Mouse (Mus musculus) c-Kit-positive CD71-positive TER-119-positive erythroid progenitor cells, embryonic 14.5 days (primary cell): Measurements from ENCODE around the gene Crb3.
A peak's percentile ranks its signal among the peaks of the same experiment; 100 is the strongest.

Source experiments
- DNase-seq: peaks from one replicate; pipeline ENCODE4 v3.0.0-alpha.2; 2013; ENCODE audit warnings: low spot score

Crb3 gene

DNA sequence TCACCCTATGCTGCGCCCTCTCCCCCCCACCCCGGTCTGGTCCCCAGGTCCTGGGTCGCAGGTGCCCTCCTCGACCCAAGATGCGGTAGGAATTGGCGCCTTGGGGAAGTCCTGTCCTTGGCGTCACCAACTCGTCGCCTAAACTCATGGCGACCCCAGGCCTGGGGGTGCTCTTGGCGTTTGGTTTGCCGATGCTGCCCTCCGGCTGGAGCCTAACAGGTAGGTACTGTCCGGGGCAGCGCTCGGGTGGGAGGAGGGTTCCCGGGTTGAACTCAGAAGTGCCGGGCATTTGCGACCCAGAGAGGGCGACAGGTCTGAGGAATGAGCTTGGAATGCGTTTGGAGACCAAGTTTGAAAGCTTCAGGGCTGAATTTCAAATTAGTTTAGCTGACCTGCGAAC, 3.6 kb downstream of the Crb3 start:
- no peak for DNase-seq

DNA sequence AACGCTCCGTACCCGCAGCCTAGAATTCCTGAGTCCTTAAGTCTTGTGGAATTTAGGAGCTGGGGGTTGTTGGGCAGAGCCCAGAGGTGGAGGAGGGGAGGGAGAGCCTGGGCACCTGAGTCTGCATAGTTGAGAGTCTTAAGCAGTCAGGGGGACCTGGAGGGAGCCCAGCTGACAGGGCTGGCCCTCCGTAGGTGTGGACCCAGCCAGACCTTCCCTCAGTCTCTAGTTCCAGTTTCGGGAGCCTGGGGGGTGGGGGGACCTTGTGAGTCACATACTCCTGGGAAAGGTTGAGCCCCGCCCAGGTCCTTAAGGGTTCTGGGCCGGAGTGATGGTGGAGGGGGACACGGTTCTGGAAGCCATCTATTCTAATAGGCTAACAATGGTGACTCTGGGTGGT, 4.1 kb downstream of the Crb3 start:
- no peak for DNase-seq

DNA sequence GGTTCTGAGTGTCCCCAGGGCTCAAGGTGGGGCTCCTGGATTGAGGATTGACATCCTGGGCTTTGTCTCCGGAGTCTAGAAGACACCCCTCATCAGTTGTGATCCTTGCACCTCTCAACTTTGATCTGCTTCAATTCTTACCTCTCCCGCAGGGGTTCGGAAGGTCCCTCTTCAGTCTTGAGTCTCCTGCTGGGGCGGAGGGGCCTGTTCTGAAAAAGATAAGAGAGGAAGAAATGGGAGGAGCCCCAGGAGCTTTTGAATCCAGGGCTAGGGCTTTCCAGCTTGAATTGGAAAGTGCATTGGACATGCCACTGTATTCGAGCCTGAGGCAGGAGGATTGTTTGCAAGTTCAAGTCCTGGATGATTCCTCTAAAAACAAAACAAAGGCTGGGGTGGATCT, 8.0 kb downstream of the Crb3 start:
- DNase-seq = peak; percentile 27

DNA sequence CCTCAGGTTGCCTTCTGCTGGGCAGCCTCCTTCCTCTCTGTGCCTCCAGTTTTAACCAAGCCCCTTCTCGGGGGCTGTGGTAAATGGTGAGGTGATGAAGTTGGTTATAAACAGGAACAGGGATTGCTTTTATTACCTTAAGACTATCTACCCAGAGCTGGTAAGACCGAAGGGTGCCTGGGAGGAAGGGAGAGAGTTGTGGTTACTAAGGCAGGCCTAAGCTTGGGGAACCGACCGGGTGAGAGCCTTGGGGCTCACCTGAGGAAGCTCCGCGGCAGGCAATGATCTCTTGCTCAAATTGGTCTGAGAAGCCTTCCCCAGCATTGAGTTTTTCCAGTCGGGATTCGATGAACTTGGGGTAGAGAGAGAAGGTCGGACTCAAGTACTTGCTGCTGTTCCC, 11.4 kb downstream of the Crb3 start:
- no peak for DNase-seq

DNA sequence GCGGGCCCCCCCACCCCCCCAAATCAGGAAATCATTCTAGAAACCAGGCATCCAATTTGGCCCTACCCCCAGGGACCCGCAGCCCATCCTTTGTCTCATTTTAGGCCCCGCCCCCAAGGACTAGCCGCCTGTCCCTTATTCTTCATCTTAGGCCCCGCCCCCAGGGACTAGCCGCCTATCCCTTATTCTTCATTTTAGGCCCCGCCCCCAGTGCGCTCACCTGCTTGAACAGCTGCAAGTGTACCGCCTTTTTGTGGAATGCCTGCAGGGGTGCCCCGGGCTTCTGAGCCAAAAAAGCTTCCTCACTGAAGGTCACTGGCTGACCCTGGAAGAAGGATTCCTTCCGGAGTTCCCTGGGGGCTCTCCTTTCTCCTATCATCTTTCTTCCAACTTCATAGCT, 11.8 kb downstream of the Crb3 start:
- no peak for DNase-seq

DNA sequence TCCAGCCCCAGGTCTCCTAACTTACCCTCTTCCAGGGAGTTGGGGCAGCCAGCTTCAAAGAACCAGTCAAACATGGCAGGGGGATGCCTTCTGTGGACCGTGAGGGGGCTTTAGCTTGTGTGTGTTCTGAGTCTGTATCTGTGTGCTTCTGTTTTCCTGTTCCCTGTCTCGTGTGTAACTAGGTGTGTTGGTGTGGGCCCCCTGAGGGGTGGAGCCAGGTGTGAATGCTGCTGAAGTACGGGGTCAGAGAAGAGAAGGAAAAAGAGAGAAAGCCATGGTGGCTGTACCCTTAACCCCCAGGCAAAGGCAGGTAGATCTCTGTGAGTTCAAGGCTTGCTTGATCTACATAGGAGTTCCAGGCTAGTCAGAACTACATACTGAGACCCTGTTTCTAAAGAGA, 18.0 kb downstream of the Crb3 start:
- DNase-seq = no peak

DNA sequence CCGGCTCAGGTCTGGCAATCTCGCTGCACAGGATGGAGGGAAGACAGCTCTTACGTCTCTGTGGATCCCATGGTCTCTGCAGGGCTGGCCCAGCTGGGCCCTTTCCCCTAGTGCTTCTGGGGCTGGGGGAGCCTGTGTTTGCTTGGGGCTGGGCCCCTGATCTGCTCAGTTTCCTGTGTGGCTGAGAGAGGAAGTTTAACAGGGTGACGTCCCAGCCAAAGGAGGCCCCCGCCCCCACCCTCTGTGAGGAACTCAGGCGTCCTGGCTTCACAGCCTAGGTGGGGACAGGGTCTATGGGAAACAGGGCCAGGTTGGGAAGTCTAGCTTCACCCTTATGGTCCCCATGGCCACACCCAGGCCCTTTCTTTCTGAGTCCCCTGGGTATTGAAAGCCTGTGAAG, 19.4 kb downstream of the Crb3 start, which contains the start of gene Dennd1c:
Dennd1c (minus strand) TSS at position 179 of the 400 bp plus-strand sequence.
- DNase-seq = no peak

GRCm38 (mm10) chr17:57079919-57080318, 21.0 kb downstream of the Crb3 start:
- no peak for DNase-seq

GRCm38 (mm10) chr17:57081234-57081842, 22.4 kb downstream of the Crb3 start:
- DNase-seq = no peak

- no peak for DNase-seq
Observed at GRCm38 (mm10) chr17:57082481-57082880, 23.6 kb downstream of the Crb3 start.

DNA sequence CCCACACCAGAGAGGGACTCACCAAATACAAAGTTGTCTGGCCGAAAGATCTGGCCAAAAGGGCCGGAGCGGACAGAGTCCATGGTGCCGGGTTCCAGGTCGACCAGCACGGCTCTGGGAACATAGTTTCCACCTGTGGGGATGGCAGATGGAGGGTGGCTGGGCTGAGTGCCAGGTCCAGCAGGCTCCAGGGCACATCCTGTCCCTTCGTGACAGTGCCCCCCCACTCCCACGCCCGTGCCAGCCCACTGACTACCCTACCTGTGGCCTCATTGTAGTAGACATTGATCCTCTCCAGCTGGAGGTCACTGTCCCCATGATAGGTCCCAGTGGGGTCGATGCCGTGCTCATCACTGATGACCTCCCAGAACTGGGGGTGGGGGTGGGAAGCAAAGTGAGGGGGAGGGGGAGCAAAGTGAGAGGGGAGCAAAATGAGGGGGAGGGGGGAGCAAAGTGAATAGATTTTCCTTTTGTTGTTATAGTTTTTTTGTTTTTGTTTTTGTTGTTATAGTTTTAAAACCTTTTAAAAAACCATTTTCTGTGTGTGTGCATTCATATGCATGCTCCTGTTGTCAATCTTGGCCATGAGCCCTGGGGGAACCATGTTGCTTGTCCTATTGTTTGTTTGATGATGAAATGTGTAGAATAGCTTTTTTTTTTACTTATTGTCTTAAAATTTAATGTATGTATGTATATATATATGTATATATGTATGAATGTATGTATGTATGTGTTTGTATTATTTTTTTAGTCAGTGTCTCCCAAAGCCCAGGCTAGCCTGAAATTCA, 27.3 kb downstream of the Crb3 start:
- DNase-seq = no peak

DNA sequence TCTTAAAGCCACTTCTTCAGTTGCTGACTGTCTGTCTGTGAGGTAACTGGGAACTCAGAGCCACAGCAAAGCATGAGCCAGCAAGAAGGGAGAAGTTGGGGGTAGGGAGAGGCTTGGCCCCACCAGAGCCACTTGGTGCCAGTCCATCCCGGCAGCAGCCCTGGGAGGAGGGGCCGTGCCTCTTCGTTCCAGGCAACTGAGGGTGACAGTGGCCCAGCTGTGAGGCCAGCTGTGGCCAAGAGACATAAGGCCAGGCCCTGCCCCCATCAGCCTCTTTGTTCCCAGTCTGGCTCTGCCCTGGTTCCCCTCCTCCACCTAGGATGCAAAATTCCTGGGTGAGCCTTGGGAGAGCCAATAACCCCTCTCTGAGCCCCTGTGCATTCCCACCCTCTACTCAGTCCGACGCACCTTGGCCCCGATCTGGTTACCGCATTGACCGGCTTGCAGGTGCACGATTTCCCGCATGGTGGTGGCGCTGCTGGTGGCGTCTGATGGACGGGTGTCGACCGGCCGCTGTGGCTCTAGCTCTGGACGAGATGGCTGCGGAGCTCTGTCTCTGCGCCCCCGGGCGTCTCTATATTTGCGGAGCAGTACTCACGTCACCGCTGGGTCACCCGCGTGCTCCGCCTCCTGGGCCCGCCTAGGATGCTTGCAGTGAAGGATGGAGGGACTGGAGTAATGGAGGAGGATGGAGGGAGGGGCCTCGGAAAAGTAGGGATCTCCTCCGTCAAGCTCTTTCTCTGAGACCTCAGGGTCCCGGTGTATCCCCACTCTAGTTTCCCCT, 28.3 kb downstream of the Crb3 start, which contains the start of gene Tubb4a:
Tubb4a (minus strand) TSS at position 734 of the 784 bp plus-strand sequence.
- no peak for DNase-seq

DNA sequence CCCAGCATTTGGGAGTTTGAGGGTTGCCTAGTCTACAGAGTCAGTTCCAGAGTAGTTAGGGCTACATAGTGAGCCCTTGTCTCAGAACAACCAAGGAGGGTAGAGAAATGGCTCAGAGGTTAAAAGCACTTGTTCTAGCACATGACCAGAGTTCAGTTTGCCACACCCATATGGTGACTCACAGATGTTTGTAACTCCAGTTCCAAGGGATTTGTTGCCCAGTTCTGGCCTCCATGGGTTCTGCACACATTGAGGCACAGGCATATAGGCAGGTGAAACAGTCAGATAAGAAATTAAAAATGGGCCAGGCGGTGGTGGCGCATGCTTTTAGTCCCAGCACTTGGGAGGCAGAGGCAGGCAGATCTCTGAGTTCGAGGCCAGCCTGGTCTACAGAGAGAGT, 35.3 kb downstream of the Crb3 start:
- DNase-seq = peak; percentile 34

DNA sequence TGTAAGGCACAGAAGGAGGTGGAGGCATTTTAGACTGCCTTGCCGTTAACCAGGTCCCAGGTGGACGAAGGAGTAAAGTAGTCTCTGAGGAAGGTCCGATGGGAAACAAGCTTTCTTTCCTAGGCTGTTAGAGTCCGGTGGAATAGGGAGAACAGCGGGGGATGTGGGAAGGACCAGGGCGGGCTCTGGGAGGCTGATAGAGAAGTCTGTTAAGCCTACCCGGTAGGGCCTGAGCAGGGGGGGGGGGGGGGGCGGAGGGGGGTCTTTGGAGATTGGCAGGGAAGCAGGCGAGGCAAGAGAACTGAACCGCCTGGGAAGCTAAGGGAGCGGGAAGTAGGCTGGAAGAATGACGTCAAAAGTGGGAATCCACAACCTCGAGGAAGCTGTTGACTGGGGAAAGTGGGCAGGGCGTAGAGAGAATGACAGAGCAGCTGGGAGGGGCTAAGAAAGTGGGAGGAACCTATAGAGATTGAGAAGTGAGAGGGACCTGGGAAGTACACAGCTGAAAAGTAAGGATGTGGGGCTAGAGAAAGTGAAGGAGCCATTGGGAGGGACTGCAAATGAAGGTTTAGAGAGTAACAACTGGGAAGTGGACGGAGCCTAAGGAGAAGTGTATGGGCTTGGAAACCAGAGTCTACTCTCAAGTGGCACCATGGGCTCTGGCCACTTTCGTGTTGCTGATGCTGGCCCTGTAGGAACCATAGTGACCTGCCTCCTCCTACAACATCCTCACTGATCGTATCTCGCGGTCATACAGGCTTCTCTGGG, 37.1 kb downstream of the Crb3 start:
- DNase-seq = peak; percentile 49

DNA sequence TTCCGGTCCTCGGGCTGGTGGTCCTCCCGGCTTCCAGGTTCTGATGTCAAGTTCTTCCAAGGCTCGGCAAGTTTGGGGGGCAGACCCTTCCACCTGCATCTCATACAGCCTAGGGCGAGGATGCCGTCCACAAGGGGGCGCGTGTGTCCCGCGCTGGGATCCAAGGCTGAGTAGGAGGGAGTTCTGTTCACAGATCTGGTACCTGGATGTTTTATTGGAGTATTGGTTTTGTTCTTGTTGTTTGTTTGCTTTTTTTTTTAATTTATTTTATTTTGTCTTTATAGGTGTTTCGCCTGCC, 37.7 kb downstream of the Crb3 start:
- peak; percentile 65 for DNase-seq

GRCm38 (mm10) chr17:57098321-57098720, 39.4 kb downstream of the Crb3 start:
- no peak for DNase-seq

GRCm38 (mm10) chr17:57099629-57100325, 40.9 kb downstream of the Crb3 start:
- peak; percentile 53 for DNase-seq

GRCm38 (mm10) chr17:57102276-57102675, 43.4 kb downstream of the Crb3 start:
- no peak for DNase-seq

DNA sequence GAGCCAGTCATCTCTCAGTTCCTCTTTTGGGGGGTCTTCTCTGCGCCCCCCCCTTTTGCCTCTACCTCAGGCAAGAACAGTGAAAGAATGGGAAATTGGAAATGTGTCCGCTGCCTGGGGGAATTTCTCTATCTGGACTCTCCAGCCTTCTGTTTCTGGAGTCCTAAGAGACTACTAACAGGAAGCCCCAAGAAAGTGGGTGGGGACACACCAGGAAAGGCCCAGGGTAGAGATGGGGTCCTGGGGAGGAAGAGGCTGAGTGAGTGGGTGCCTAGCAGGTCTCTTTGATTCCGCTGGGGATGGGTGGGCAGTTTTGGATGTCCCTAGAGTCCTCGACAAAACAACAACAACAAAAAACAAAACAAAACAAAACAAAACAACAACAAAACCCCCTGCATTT, 45.6 kb downstream of the Crb3 start:
- DNase-seq = no peak

- DNase-seq = no peak
Observed at GRCm38 (mm10) chr17:57105181-57106034, 46.5 kb downstream of the Crb3 start, which contains the start of gene Tnfsf9. TSS of gene Tnfsf9 (plus strand) at chr17:57105325.

GRCm38 (mm10) chr17:57106035-57106368, 47.1 kb downstream of the Crb3 start:
- no peak for DNase-seq
